Mouse (Mus musculus) cortical plate, adult 2 months (tissue): Measurements from ENCODE around the gene Cc2d2a. TPM values are rescaled to one million over a fixed set of nuclear protein-coding genes. Genes with fewer than 3 reads are reported as not detected.
A peak's percentile ranks its signal among the peaks of the same experiment; 100 is the strongest.

Experiments
- H3K27ac ChIP-seq: fragments of 200-500 bp; 2 replicates; pipeline ENCODE4 v1.5.1; 2012; ENCODE audit warnings: low read length, control low read depth, inconsistent platforms; ENCODE audit not compliant: insufficient read depth
- H3K4me1 ChIP-seq: fragments of 200-500 bp; 2 replicates; pipeline ENCODE4 v1.6.1; 2011; ENCODE audit warnings: low read length; ENCODE audit not compliant: control insufficient read depth, insufficient read depth
- H3K4me3 ChIP-seq: fragments of 200-500 bp; 2 replicates; pipeline ENCODE4 v1.5.1; 2011; ENCODE audit warnings: mild to moderate bottlenecking, low read length, control low read depth; ENCODE audit not compliant: insufficient read depth
- CTCF ChIP-seq: fragments of 200-500 bp; IDR thresholded peaks from 2 replicates; pipeline ENCODE4 v1.5.1; 2011; ENCODE audit warnings: mild to moderate bottlenecking, control low read depth, low read length; ENCODE audit not compliant: insufficient read depth; ENCODE audit errors: extremely low read depth
- POLR2A ChIP-seq: fragments of 200-500 bp; IDR thresholded peaks from 2 replicates; pipeline ENCODE4 v1.6.1; 2011; ENCODE audit warnings: mild to moderate bottlenecking, low read length, control low read depth; ENCODE audit not compliant: insufficient read depth; ENCODE audit errors: extremely low read depth
- polyA plus RNA-seq: library from polyadenylated mRNA; depleted of rRNA; stranded (reverse); fragments of >200 nt; gene quantifications from 2 replicates; pipeline ENCODE4 v1.2.3, GENCODE M21; 2012

Cc2d2a gene
- polyA plus RNA-seq, 1 experiment = 16.3 TPM

DNA sequence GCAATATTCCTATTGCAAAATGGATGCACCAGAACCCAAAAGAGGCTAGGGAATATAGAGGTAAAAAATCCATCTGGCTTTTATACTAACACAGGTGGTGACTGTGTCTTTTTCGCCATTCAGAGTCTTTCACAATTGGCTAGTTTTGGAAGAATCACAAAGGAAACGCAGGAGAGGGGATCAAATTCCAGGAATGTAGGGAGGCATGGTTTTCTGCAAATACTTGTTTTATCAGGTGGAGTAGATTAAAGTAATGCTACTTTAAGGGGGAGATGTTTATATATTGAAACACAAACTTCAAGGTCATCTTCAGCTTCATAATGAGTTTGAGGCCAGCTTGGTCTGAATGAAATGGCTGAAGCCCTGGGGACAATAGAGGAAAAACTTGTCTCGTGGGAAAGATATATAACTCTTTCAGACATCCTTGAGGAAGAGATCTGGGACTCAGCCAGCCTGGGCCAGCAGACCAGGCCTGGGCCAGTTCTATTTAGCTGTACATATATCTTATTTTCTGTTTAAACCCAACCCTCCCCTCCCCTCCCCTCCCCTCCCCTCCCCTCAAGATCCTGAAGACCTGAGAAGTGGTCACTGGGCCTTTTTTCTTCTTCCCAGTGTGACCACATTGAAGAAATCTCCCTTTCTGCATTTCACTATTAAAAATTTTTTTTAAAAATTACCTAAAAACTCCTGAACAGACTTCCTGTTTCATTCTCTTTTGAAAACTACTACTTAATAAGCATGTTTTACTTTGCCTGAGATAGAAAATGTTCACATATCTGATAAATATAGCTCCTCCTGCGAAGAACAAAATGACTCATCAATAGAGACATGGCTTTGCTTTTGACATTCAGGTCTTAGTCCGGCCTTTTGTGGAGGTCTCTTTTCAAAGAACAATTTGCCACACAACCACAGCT lies 59.6 kb downstream of the Cc2d2a start:
- no peak overlapping the region for H3K27ac ChIP-seq
- H3K4me1 ChIP-seq = no peaks in the 10 kb centered on the region; the same call in 1 of the 2 replicates
- TF ChIP-seq POLR2A (no peak), CTCF (no peak)
- H3K4me3 ChIP-seq = no peak overlapping the region

- TF ChIP-seq POLR2A (no peak), CTCF (no peak)
- no peaks in the 10 kb centered on the region; the same call in 1 of the 2 replicates for H3K4me1 ChIP-seq
- H3K4me3 ChIP-seq = no peak overlapping the region
- no peak overlapping the region for H3K27ac ChIP-seq
Measured at GRCm38 (mm10) chr5:43722452-43722783, 60.3 kb downstream of the Cc2d2a start.

DNA sequence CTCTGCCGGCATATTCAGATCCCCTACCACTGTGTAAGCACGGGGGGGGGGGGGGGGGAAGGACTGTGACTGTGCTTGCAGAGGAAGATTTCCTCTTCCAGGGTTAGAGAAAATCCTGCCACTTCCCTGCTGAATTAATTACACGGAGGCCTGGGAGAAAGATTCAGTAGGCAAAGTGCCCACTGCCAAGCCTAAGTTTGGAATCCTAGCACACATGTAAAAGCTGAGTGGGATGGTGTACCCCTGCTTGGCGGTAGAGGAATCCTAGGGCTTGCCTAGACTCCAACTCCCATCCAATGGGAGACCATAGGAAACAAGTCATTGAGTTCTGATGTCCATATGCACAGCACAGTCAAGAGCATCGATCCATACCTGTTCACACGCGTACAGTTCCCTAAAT lies 61.7 kb downstream of the Cc2d2a start:
- TF ChIP-seq CTCF (no peak), POLR2A (no peak)
- Histone ChIP-seq H3K4me1 (peaks cover 2% of the 10 kb centered on the region), H3K4me3 (no peak overlapping the region), H3K27ac (no peak overlapping the region)

GRCm38 (mm10) chr5:43728375-43729165 lies 66.4 kb downstream of the Cc2d2a start:
- H3K4me3 ChIP-seq = no peak overlapping the region
- no peak overlapping the region for H3K27ac ChIP-seq
- TF ChIP-seq CTCF (no peak), POLR2A (no peak)
- H3K4me1 ChIP-seq = peaks cover 4% of the 10 kb centered on the region

GRCm38 (mm10) chr5:43732381-43732780 lies 70.2 kb downstream of the Cc2d2a start:
- TF ChIP-seq POLR2A (no peak), CTCF (no peak)
- H3K27ac ChIP-seq = peak overlapping the region; percentile 67
- H3K4me1 ChIP-seq = peaks cover 4% of the 10 kb centered on the region
- no peak overlapping the region for H3K4me3 ChIP-seq

- no peak overlapping the region for H3K27ac ChIP-seq
- no peak overlapping the region for H3K4me3 ChIP-seq
- TF ChIP-seq CTCF = no peak
- H3K4me1 ChIP-seq = no peaks in the 10 kb centered on the region; the same call in 1 of the 2 replicates
Measured at GRCm38 (mm10) chr5:43744187-43744586, 82.0 kb downstream of the Cc2d2a start.

DNA sequence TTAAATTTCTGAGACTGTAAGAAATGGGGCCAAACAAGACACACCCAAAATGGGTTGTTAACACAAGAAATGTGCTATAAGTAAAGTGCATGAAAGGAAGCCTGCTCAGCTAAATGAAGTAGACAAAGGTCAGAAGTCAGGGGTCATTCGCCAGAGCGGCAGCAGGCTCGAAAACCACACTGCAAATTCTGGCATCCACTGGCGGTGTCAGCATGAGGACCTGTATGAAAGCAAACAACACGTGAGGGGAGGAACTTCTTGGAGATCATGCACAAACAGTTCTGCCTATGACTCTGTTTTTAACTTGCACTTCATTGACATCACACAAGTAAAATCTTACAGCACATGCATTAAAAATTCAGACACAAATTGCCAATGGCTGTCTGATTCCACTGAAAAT lies 83.0 kb downstream of the Cc2d2a start:
- Histone ChIP-seq H3K27ac (no peak overlapping the region), H3K4me3 (no peak overlapping the region), H3K4me1 (no peaks in the 10 kb centered on the region; the same call in 1 of the 2 replicates)
- TF ChIP-seq POLR2A (no peak), CTCF (no peak)

DNA sequence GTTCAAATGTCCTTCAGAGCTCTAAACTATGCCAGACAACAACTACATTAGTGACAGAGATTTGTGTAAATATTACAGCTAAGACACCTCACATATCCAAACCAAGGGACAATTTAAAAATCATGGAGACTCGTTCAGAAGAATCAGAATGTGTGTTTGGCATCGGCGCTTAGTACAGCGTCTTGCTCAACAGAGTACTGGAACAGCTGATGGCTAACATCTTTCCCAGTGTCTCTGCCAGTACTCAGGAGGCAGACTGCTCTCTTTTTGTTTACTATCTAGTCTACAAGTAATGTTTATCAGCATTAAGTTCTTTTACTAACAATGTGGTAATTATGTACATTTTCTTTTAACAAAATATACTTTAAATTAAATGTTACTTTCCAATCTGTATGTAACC lies 85.9 kb downstream of the Cc2d2a start:
- TF ChIP-seq POLR2A = no peak
- TF ChIP-seq CTCF = no peak
- Histone ChIP-seq H3K4me3 (no peak overlapping the region), H3K4me1 (no peaks in the 10 kb centered on the region; the same call in 1 of the 2 replicates), H3K27ac (no peak overlapping the region)

GRCm38 (mm10) chr5:43749092-43749491 lies 86.9 kb downstream of the Cc2d2a start:
- TF ChIP-seq POLR2A = no peak
- TF ChIP-seq CTCF = no peak
- Histone ChIP-seq H3K4me3 (no peak overlapping the region), H3K27ac (no peak overlapping the region), H3K4me1 (no peaks in the 10 kb centered on the region; the same call in 1 of the 2 replicates)
